Mouse (Mus musculus) bone marrow, adult 2 months (tissue): Measurements from ENCODE around the gene Igf2. TPM values are rescaled to one million over a fixed set of nuclear protein-coding genes. Genes with fewer than 3 reads are reported as not detected.

Source experiments
- H3K27ac ChIP-seq: fragments of 200-500 bp; 2 replicates; pipeline ENCODE4 v1.5.1; 2012; ENCODE audit warnings: low read depth, mild to moderate bottlenecking, control low read depth, inconsistent platforms, low read length; ENCODE audit not compliant: control insufficient read depth, poor library complexity, insufficient read depth
- H3K4me1 ChIP-seq: fragments of 200-500 bp; 2 replicates; pipeline ENCODE4 v1.6.1; 2011; ENCODE audit warnings: low read length; ENCODE audit not compliant: control insufficient read depth, insufficient read depth
- H3K4me3 ChIP-seq: fragments of 200-500 bp; replicated peaks from 2 replicates; pipeline ENCODE3; 2011; ENCODE audit warnings: mild to moderate bottlenecking, low read depth, low read length, control low read depth; ENCODE audit not compliant: control insufficient read depth
- CTCF ChIP-seq: fragments of 200-500 bp; IDR thresholded peaks from 2 replicates; pipeline ENCODE4 v1.5.1; 2011; ENCODE audit warnings: low read length, control low read depth; ENCODE audit not compliant: control insufficient read depth, insufficient read depth
- POLR2A ChIP-seq: fragments of 200-500 bp; IDR thresholded peaks from 2 replicates; pipeline ENCODE4 v1.6.1; 2011; ENCODE audit warnings: low read depth, mild to moderate bottlenecking, control low read depth, low read length, borderline replicate concordance; ENCODE audit not compliant: control insufficient read depth
- WGBS: fragments of 180-500 bp; shearing (Covaris S2); methylation state at CpG from one replicate; pipeline ENCODE4 v1.1.7; 2018; 5-methylcytosine and 5-hydroxymethylcytosine counted together
- polyA plus RNA-seq: library from polyadenylated mRNA; stranded (reverse); fragments of >200 nt; gene quantifications from 2 replicates; pipeline ENCODE4 v1.2.4, GENCODE M21; 2011; ENCODE audit warnings: low replicate concordance; ENCODE audit not compliant: missing spikeins, insufficient read depth, insufficient read length

Gene Igf2
- polyA plus RNA-seq, 1 experiment = 43.1 TPM

DNA sequence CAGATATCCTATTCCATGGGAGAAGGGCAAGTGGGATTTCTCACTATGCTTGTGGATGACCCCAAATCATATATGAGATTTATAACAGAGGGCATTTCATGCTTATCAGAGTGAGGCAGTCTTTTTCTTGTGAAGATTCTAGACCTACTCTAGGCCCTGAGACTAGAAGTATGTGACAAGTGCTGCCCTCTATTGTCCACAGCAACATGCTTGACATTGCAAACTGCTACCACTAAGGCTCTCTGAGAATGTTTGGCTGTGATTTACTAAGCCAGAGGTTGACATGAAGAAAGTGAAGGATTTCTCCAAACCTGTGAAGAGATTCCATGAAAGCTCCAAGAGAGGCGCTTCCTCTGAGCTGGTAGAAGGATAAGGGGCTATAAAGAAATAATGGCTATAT is 4.5 kb upstream of the Igf2 start:
- H3K27ac ChIP-seq = no peak overlapping the region
- no peak overlapping the region for H3K4me3 ChIP-seq
- no peaks in the 10 kb centered on the region for H3K4me1 ChIP-seq
- TF ChIP-seq POLR2A (no peak), CTCF (no peak)
- 75% methylated on average over 1 of the region's 1 CpGs for WGBS

DNA sequence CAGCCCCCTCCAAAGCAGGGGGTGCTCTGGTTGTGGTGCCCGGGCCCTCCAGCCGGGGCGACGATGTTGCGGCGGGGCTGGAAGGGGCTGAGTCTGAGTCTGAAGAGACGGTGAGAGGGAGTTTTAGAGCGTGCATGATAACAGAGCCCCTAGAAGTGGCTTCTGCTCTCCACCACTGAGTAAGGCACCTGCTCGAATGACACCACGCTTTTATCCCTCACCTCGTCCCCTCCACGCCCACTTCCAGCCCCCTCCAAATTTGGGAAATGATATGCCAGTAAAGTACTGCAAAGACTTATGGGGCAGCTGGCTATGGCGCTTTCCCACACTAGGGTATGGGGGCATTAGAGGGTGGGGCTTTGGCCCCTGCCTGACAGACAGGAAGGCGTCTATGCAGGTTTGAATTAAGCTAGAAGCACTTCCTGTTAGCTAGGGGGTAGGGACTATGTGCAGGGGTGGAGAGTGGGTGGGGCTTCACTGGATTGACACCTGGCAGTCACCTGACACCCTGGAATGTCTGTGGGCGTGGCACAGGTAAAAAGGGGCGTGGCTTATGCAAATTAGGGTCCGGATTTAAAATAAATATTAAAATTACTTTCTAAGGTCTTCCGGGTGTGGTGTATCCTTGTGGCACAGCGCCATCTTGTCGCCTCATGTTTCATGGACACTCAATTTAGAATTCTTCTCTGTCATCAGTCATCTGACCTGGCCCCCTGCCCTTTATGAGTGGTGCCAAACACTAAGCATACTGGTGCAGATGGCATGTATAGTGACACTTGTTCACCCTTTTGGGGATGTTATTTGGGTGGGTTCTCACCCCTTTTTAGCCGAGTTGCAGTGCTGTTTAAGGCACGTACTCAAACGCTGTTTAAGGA is 3.4 kb upstream of the Igf2 start, which contains the start of gene Gm49394:
TSS of gene Gm49394 (minus strand) at position 192 of the 875 bp plus-strand sequence.
- Histone ChIP-seq H3K4me3 (no peak within 1 kb of the TSS), H3K27ac (no peak within 1 kb of the TSS), H3K4me1 (no peaks in the 10 kb centered on the region)
- 81% methylated on average over 23 of the region's 23 CpGs for WGBS
- TF ChIP-seq CTCF (no peak), POLR2A (no peak)

DNA sequence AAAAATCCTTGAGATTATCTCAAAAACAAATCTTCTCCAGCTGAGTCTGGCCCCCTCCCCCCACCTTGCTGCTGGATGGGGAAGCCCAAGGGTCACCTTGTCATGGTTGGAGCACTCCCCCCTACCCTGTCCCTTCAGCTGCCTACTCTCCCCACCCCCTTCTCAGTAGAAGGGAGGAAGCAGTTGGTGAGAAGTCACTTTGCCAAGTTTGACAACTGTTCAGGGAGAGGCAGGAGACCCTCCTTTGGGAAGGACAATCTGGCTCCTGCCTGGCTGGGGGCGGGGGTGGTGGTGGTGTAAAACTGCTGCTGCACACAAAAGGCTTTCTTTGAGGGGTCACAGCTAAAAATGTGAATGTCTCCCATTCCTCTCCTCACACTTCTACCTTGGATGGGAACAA is 1.7 kb upstream of the Igf2 start:
- 84% methylated on average over 1 of the region's 1 CpGs for whole genome bisulfite sequencing

DNA sequence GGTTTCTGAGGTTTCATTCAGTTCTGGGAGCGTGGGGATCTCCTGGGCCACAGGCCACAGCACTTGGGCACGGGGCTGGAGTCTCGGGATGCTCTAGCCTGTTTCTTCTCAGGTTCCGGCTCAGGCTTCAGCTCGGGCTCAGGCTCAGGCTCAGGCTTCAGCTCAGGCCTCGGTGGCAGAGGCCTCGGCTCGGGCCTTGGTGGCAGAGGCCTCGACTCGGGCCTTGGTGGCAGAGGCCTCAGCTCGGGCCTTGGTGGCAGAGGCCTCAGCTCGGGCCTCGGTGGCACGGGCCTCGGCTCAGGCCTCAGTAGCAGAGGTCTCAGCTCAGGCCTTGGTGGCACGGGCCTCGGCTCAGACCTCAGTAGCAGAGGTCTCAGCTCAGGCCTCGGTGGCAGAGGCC is 905 bp upstream of the Igf2 start:
- no peak overlapping the region for H3K4me3 ChIP-seq
- 87% methylated on average over 18 of the region's 18 CpGs for WGBS
- no peak for TF ChIP-seq POLR2A
- H3K27ac ChIP-seq = no peak overlapping the region
- H3K4me1 ChIP-seq = no peaks in the 10 kb centered on the region

More for the DNA sequence above, 1.7 kb upstream of the Igf2 start:
- H3K4me3 ChIP-seq = no peak overlapping the region
- TF ChIP-seq POLR2A (no peak), CTCF (no peak)
- H3K27ac ChIP-seq = no peak overlapping the region; the same call in 1 of the 2 replicates
- no peaks in the 10 kb centered on the region for H3K4me1 ChIP-seq

DNA sequence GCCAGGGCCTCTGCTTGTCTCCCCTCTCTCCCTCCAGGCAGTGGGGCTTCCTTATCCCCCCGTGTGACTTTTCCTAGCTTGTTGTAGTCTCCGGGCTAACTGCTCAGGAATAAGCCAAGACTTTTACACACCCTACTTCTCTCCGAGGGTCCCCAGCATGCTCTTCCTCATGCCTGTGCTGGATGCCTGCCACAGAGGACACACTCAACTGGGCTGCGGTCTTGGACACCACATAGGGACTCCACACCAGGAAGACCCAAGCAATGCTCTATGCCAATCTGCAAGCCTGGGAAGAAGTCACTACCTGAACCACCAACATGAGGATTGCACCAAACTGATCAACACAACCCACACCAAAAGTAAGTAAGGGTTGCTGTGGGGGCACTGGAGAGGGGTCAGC is 507 bp downstream of the Igf2 start:
- TF ChIP-seq CTCF (no peak), POLR2A (no peak)
- Histone ChIP-seq H3K4me3 (no peak overlapping the region), H3K4me1 (no peaks in the 10 kb centered on the region), H3K27ac (no peak overlapping the region)
- WGBS = 72% methylated on average over 4 of the region's 4 CpGs

DNA sequence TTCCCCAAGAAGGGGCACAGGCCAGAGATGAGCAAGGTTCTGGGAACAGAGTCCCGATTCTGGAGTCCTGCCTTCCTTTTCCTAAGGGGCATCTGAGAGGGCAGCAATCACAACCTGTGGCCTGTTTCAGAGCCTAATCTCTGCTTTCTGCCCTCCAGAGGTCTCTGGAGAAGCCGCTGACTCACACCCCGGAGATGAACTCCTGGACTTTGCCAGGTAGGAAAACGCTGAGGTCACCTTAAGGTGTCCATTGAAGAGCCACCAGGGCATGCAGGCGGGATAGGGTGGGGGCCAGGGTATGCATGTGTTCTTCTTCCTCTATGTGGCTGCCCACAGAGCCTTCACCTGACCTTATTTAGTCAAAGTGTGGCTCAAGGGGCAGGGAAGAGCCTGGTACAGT is 1.3 kb downstream of the Igf2 start:
- Histone ChIP-seq H3K27ac (no peak overlapping the region), H3K4me3 (no peak overlapping the region), H3K4me1 (no peaks in the 10 kb centered on the region)
- TF ChIP-seq POLR2A (no peak), CTCF (no peak)
- 50% methylated on average over 5 of the region's 5 CpGs for WGBS

DNA sequence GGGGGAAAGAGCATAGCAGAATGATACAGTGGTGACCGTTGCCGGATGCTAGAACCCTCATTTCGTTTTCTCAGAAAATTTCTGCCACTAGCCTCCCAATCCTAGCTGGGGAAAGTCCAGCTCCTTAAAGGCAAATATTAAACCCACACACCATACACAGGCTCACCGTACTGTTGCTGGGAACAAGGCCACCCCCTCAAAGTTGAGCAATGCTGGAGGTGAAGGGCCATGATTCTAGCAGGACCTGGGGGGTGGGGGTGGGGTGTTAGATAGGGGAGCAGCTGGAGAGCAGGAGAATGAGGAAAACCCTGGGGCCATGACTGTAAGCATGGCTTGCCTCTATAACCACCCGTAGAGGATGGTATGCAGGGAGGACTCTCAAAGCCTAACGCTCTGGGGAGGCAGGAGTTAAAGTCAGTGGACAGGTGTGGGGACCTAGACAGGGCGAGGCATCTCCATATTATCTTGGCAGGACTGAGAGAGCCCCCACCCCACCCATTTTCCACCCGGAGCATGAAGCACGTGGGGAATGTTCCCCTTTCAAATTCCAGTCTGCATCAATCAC is 2.1 kb downstream of the Igf2 start:
- H3K4me1 ChIP-seq = no peaks in the 10 kb centered on the region
- H3K4me3 ChIP-seq = no peak overlapping the region
- no peak overlapping the region for H3K27ac ChIP-seq
- TF ChIP-seq POLR2A = no peak
- TF ChIP-seq CTCF = no peak
- 12% methylated on average over 9 of the region's 9 CpGs for WGBS

DNA sequence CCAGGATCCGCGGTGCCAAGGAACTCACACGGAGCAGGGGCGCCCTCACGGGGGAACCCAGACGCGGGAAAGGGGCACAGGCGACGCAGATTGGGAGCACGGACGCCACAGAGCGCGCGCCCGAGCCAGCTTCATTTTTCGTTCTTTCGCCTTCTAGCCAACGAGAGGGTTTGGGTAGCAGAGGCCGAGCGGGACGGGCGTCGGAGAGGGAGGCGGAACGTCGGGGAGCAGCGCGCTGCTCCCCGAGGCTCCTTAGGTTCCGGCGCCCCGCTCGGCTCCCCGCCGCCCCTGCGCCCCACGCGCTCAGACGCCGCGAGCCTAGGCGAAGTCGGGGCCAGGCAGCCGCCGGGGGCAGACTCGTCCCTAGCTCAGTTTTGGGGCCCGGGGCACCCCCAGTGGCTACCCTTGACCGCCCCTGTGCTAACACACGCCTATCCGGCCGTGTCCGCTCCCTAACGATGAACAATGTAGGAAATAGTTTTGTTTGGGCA is 2.6 kb downstream of the Igf2 start:
- TF ChIP-seq CTCF (no peak), POLR2A (no peak)
- no peak overlapping the region for H3K27ac ChIP-seq
- WGBS = 3% methylated on average over 53 of the region's 53 CpGs
- H3K4me3 ChIP-seq = no peak overlapping the region
- no peaks in the 10 kb centered on the region for H3K4me1 ChIP-seq
